Mouse (Mus musculus): ENCODE data around the gene Gpr156.
A peak's percentile ranks its signal among the peaks of the same experiment; 100 is the strongest.

The Gpr156 gene

DNA sequence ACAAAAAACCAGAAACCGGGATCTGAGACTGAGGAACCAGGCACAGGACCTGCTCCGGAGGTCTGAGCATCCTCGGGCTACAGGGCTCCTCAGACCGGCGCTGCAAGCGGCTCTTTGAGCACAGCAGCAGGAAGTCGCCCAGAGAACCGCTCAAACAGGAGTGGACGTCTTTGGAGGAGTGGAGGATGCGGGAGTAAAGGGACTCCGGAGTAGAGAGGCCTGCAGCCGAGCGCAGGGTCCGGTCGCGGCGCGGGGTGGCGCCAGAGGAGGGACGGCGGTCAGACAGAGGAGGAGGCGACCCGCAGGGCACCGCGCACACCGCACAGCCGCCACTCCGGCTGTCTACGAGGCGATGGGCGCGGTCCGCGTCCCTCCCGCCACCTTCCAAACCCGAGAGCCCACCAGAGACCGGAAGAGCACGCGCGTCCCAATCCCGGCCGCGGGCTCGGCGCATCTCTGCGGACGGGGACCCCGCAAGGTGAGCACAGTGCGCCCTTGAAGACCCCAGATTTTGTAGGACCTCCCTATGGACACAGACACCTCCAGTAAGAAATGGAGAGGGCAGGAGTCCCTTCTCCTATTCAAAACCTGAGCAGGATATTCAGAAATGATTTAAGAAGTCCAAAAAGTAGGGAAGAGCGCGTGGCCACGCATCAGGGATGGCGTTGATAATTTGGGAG, at the start of gene Gpr156:
TSS of gene Gpr156 (plus strand) at position 359 of the 680 bp plus-strand sequence.
- DNase-seq (ENCODE audit: extremely low spot score, low spot score) = peak; percentile 67

DNA sequence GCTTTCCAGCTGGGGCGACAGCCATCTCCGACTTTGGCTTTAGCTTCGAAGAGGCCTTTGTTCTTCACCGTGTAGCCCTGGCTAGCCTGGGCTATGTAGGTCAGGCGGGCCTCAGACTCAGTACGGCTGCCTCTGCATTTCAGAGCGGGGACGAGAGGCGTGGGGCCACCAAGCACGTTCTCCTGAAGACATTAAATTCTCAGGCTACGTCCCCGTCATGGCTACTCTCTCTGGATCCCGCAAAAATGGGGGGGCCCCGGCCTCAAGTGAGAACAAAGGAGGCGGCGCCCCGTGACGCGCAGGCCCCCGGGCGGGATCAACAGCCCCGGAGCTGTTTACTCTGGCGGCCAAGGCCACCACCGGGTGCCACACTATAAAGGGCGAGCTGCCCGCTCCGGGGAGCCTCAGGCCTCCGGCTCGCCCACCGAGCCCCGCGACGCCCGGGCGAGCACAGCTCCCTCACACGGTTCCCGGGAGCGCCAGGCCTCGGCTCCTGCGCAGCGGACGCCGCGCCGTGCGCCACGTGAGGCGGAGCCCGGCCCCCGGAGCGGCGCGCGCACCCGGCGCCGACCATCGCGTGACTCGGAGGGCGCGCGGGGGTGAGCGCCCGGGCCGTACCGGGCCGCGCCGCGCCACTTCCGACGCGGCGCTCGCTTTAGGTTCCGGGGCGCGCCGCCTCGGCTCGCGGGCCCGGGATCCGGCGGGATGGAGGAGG, 48.3 kb upstream of the Gpr156 start, which contains the start of gene Lrrc58:
TSS of gene Lrrc58 (plus strand) at position 599 of the 715 bp plus-strand sequence.
- DNase-seq (ENCODE audit: extremely low spot score, low spot score) = peak; percentile 86

GRCm38 (mm10) chr16:37868506-37869469, 47.5 kb upstream of the Gpr156 start:
- DNase-seq (ENCODE audit: extremely low spot score, low spot score) = peak; percentile 81

DNA sequence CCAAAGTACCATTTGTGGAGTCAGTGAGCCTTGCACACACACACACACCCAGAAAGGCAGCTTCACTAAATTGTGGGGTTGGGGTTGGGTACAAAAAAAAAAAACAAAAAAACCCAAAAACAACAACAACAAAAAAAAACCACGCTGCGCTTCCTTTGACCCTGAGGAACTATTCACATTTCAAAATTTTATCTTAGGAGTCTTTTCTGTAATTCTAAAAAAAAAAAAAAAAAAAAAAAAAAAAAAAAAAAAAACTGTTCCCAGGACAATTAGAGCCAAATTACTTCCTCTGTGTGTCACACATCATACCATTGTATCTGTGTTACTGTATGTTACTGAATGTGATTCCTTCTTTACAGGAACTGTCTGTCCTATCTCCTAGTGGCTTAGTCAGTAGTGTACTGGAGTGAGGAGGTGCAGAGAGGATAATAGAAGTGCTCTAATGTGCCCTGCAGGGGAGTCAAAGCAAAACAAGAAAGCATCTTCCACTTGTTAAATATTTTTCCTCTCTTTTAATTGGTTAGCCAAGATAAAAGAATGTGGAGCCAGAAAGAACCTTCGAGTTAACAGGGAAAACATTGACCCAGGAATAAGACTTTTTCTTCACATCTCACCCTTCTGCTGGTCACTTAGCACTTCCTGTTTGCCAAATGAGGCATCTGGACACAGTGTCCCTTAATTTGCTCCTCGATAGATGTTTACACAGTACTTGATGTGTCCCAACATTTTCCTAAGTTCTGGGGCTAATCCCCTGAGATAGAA, 46.6 kb upstream of the Gpr156 start:
- DNase-seq (ENCODE audit: extremely low spot score, low spot score) = no peak

DNA sequence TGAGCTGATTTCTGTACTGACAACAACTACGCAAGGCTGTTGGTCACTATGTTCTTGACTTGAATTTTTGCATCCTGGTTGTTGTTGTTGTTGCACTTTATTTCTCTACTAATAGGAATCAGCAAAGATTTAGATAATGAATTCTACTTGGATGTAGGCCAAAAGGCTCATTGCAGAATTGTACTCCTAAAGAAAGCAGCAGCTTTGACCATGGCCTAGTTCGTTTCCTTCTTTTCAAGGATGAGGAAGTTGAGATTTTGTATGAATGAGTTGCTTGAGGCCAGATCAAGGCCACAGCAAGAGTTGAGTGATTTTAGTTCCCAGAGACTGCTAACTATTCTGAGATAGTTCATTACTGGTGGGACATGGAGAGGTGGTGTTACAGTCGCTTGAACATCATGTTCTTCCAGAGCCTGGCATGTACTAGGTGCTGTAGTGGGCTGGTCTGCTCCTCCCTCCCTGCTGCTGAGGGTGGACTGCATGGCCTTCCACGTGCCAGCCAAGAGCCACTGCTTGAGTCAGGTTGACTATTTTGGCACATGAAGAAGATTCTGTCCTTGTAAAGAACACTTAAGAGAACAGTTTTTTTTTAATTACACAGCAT, 45.1 kb upstream of the Gpr156 start:
- DNase-seq (ENCODE audit: extremely low spot score, low spot score) = no peak

GRCm38 (mm10) chr16:37874501-37875235, 41.6 kb upstream of the Gpr156 start:
- no peak for DNase-seq (ENCODE audit: extremely low spot score, low spot score)

DNA sequence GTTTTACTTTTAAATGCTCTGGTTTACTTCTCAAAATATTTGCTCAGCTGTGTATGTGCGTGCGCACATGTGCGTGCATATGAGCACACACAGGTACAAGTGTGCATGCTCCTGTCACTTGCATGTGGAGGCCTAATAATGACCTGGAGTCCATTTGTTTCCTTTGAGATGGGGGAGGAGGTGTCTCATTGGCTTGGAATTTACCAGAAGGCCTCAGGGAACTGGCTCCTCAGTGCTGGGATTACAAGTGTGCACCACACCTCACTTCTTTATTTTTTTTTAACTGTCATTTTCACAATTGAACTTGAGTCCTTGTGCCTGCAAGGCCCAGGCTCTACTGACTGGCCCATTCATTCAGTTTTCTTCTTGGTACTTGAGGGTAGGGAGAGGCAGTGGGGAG, 38.9 kb upstream of the Gpr156 start:
- DNase-seq (ENCODE audit: extremely low spot score, low spot score) = no peak

DNA sequence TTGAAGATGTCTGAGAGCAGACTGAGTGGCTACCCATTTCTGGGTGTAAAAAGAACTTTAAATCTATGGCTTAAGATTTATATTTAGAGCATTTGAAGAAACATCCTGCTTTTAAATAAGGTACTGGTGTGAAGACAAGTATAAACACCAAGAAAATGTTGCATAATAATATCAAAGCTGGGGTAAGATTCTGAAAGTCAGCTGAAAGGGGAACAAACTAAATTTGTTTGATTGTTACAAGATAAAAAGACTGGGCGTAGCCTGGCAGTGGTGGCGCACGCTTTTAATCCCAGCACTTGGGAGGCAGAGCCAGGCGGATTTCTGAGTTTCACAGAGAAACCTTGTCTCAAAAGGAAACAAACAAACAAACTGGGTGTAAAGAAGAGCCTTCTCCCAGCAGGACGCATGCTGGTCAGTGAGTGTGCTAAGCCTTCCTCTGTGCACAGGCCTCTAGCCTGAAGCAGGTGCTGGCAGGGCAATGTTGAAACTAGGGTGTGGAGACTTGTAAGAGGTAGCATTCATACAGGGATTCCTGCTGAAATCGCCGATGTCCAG, 37.3 kb upstream of the Gpr156 start:
- no peak for DNase-seq (ENCODE audit: extremely low spot score, low spot score)

GRCm38 (mm10) chr16:37879750-37880419, 36.4 kb upstream of the Gpr156 start:
- no peak for DNase-seq (ENCODE audit: extremely low spot score, low spot score)

DNA sequence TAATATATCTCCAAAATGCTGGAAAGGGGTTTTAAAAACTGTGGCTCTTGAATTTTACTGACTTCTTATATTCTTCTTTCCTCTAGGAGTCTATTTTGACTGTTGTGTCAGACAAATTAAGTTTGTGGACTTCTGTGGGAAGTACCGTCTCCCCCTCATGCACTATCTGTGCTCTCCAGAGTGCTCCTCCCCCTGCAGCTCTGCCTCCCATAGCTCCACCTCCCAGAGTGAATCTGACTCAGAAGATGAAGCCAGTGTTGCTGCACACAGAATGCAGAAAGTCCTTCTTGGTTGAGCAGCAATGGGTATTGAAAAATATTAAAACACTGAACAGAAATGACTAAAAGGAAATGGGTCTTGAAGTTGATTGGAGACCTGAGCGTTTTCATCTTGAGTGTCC, 35.1 kb upstream of the Gpr156 start:
- DNase-seq (ENCODE audit: extremely low spot score, low spot score) = no peak

GRCm38 (mm10) chr16:37888986-37889385, 27.3 kb upstream of the Gpr156 start:
- no peak for DNase-seq (ENCODE audit: extremely low spot score, low spot score)

GRCm38 (mm10) chr16:37892667-37893066, 23.6 kb upstream of the Gpr156 start:
- no peak for DNase-seq (ENCODE audit: extremely low spot score, low spot score)

- DNase-seq (ENCODE audit: extremely low spot score, low spot score) = no peak
Measured at GRCm38 (mm10) chr16:37893381-37893780, 22.9 kb upstream of the Gpr156 start.

- DNase-seq (ENCODE audit: extremely low spot score, low spot score) = no peak
Measured at GRCm38 (mm10) chr16:37893942-37894341, 22.4 kb upstream of the Gpr156 start.

DNA sequence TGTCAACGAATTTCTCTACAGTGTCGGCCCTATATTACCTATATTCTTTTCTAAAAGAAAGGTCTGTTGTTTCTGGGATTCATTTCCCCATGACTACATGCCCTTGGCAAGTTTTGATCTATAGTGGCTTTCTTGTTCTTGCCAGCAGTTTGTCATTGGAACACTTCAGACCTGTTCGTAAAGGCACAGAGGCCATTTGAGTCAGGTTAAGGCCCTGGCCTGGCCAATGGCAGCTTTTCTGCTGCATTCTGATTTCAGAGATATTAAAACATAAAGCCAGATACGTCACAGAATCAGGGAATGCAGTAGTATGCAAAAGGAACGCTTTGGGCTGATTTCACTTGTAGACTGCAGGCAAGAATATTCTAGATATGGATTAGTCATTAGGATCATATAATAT, 17.5 kb upstream of the Gpr156 start:
- no peak for DNase-seq (ENCODE audit: extremely low spot score, low spot score)

DNA sequence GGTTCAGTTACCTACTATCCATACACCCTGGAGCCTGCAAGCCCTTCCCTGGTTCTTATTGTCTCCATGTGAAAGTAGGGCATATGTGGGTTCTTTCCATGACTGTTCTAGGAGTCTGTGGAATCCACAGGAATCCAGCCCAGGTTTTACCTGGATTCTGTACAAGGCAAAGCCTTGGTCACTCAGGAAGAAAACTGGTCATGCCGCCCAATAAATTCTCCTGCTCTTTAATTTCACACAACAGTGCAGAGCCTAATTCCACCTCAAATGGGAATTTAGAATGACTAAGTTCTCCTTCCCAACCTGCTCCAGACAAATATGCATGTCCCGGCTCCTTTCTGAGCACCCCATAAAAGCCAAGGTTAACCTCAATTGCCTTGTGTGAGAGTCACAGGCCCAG, 16.9 kb upstream of the Gpr156 start:
- DNase-seq (ENCODE audit: extremely low spot score, low spot score) = no peak

DNA sequence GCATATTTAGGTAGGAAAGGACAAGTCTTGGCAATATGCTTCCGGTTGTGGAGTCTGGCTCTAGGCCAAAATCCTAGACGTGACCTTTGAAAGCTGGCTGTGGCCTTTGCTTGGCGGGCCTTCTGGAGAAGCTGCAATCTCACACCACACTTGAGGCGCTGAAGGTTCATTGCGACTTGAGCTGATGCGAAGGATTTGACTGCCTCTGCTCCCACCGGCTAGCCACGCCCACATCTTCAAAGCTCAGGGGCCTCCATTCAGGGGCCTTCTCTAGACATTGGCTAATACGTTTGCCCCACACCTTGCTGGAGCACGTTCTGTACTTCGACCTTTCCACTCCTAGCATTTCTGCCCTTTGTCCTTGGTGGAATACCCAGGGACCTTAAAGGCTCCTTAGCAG, 15.0 kb upstream of the Gpr156 start:
- DNase-seq (ENCODE audit: extremely low spot score, low spot score) = no peak

GRCm38 (mm10) chr16:37906456-37906855, 9.8 kb upstream of the Gpr156 start:
- DNase-seq (ENCODE audit: extremely low spot score, low spot score) = no peak

GRCm38 (mm10) chr16:37911086-37911485, 5.2 kb upstream of the Gpr156 start:
- no peak for DNase-seq (ENCODE audit: extremely low spot score, low spot score)
